Mouse (Mus musculus) liver, embryonic 11.5 days (tissue): ENCODE measurements at regions not wholly inside any gene's neighbourhood (a gene's known extent, or its start where the extent isn't known, plus 50 kb on each side); places are given as distances from the start of the nearest gene placed in this dataset. TPM values are rescaled to one million over a fixed set of nuclear protein-coding genes. Genes with fewer than 3 reads are reported as not detected.

Experiments used
- ATAC-seq: fragments of 200-750 bp; cut with Nextera tagmentation; replicated peaks from 2 replicates; pipeline ENCODE4 v1.8.0; 2017; ENCODE audit warnings: moderate number of reproducible peaks, mild to moderate bottlenecking, moderate TSS enrichment, moderate library complexity; ENCODE audit not compliant: low FRiP score
- DNase-seq: peaks from one replicate; pipeline ENCODE4 v3.0.0-alpha.2; 2017; ENCODE audit warnings: low spot score
- H3K27ac ChIP-seq: fragments of 300-500 bp; sonication (generic); 2 replicates; pipeline ENCODE4 v1.5.1; 2014; ENCODE audit warnings: mild to moderate bottlenecking, low read depth, low read length, control low read depth
- H3K27me3 ChIP-seq: fragments of 300-500 bp; sonication (generic); replicated peaks from 2 replicates; pipeline ENCODE4 v1.6.1; 2014; ENCODE audit warnings: low read length, mixed read lengths; ENCODE audit not compliant: control insufficient read depth, insufficient read depth
- H3K36me3 ChIP-seq: fragments of 300-500 bp; sonication (generic); 2 replicates; pipeline ENCODE4 v1.6.1; 2014; ENCODE audit warnings: mild to moderate bottlenecking, low read length, moderate library complexity, mixed read lengths; ENCODE audit not compliant: control insufficient read depth, insufficient read depth
- H3K4me1 ChIP-seq: fragments of 300-500 bp; sonication (generic); replicated peaks from 2 replicates; pipeline ENCODE4 v1.6.1; 2014; ENCODE audit warnings: low read length, mixed read lengths; ENCODE audit not compliant: control insufficient read depth, insufficient read depth
- H3K4me2 ChIP-seq: fragments of 300-500 bp; sonication (generic); 2 replicates; pipeline ENCODE4 v1.6.1; 2014; ENCODE audit warnings: mild to moderate bottlenecking, control low read depth, moderate library complexity
- H3K4me3 ChIP-seq: fragments of 300-500 bp; sonication (generic); 2 replicates; pipeline ENCODE4 v1.5.1; 2014; ENCODE audit warnings: low read depth, low read length, control low read depth
- H3K9ac ChIP-seq: fragments of 300-500 bp; sonication (generic); 2 replicates; pipeline ENCODE4 v1.6.1; 2014; ENCODE audit warnings: low read depth, low read length, control low read depth
- H3K9me3 ChIP-seq: fragments of 300-500 bp; sonication (generic); 2 replicates; pipeline ENCODE4 v1.6.1; 2016; ENCODE audit warnings: low read length, inconsistent platforms, mixed read lengths; ENCODE audit not compliant: control insufficient read depth
- WGBS: fragments of 180-500 bp; shearing (Covaris S2); extraction: QIAGEN DNeasy Blood & Tissue Kit; methylation state at CpG from one replicate; pipeline ENCODE4 v1.1.7; 2014; 5-methylcytosine and 5-hydroxymethylcytosine counted together
- microRNA-seq: library from miRNA; unstranded; fragments of <30 nt; microRNA quantifications from one replicate; pipeline ENCODE4, GENCODE M21; 2017; ENCODE audit warnings: borderline number of aligned reads

- Histone ChIP-seq H3K9ac (no peak overlapping the region), H3K9me3 (no peaks in the 10 kb centered on the region), H3K4me3 (no peak overlapping the region), H3K4me1 (no peaks in the 10 kb centered on the region), H3K4me2 (no peak overlapping the region), H3K27me3 (no peaks in the 10 kb centered on the region; the same call in 1 of the 2 replicates), H3K36me3 (no peaks in the 10 kb centered on the region), H3K27ac (no peak overlapping the region)
- 29% methylated on average over 1 of the region's 1 CpGs for WGBS
- DNase-seq (no peak), ATAC-seq (no peak)
Measured at GRCm38 (mm10) chr3:137807423-137807822, 56.9 kb upstream of the H2afz start.

GRCm38 (mm10) chr3:137807913-137808684 lies 56.2 kb upstream of the H2afz start:
- Histone ChIP-seq H3K4me2 (no peak overlapping the region), H3K9ac (no peak overlapping the region), H3K27me3 (no peaks in the 10 kb centered on the region; the same call in 1 of the 2 replicates), H3K9me3 (no peaks in the 10 kb centered on the region), H3K4me1 (no peaks in the 10 kb centered on the region), H3K4me3 (no peak overlapping the region), H3K36me3 (no peaks in the 10 kb centered on the region), H3K27ac (no peak overlapping the region)
- 53% methylated on average over 5 of the region's 5 CpGs for WGBS
- no peak for ATAC-seq
- DNase-seq = no peak

GRCm38 (mm10) chr3:137810123-137810522 lies 54.2 kb upstream of the H2afz start:
- no peaks in the 10 kb centered on the region for H3K36me3 ChIP-seq
- ATAC-seq (no peak), DNase-seq (no peak)
- no peak overlapping the region for H3K27ac ChIP-seq
- no peaks in the 10 kb centered on the region for H3K9me3 ChIP-seq
- WGBS = 55% methylated on average over 3 of the region's 3 CpGs
- H3K4me1 ChIP-seq = no peaks in the 10 kb centered on the region
- H3K27me3 ChIP-seq = no peaks in the 10 kb centered on the region; the same call in 1 of the 2 replicates
- no peak overlapping the region for H3K4me2 ChIP-seq
- H3K9ac ChIP-seq = no peak overlapping the region
- H3K4me3 ChIP-seq = no peak overlapping the region

Small RNA genes in the stretch of these regions (microRNA-seq; reads per million reads assigned to microRNA genes)
- gene Mir6380 = not detected
